Mouse (Mus musculus) adrenal gland, postnatal 14 days (tissue): Measurements from ENCODE around the gene Tmem222. TPM values are rescaled to one million over a fixed set of nuclear protein-coding genes. Genes with fewer than 3 reads are reported as not detected.
A peak's percentile ranks its signal among the peaks of the same experiment; 100 is the strongest.

Experiments used
- DNase-seq: peaks from one replicate; pipeline ENCODE4 v3.0.0; 2021; ENCODE audit warnings: mixed read lengths
- total RNA-seq: library from RNA; stranded (reverse); gene quantifications from 2 replicates; pipeline ENCODE4 v1.2.3, GENCODE M21; 2021

Tmem222 gene
- total RNA-seq, 1 experiment from 2014 or later, result 48.7 TPM

DNA sequence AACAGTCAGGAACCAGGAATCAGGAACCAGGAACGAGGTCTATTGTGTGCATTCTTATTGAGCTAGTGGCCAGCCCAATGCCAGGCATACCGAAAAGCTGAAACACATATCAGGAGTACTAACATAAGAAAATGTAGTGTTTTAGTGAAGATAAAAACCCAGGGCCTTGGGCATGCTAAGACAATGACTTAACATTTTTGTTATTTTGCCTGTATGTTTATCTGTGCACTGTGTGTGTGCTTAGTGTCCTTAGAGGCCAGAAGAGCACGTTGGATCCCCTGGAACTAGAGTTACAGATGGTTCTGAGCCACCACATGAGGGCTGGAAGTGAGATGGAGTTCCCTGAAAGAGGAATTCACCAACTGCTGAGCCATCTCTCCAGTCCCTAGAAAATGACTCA is 7.7 kb upstream of the Tmem222 start:
- no peak for DNase-seq

DNA sequence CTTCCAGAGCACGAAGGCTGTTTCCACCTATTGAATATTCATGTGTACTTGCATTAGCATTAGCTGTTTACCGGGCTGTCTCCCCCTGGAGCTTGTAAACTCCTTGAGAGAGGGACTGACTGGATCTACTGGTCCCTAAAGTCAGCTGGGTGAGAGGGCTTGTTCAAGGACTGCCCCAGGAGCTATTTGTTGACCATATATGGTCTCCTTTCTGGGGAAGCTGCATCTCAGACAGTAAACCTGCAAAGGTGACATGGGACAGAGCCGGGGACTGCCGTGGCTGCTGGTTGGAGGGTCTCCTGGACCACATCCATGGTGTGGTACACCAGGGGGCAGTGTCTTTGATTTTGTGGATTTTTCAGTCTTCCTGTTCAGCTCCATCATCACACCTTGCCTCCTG is 5.1 kb upstream of the Tmem222 start:
- no peak for DNase-seq

DNA sequence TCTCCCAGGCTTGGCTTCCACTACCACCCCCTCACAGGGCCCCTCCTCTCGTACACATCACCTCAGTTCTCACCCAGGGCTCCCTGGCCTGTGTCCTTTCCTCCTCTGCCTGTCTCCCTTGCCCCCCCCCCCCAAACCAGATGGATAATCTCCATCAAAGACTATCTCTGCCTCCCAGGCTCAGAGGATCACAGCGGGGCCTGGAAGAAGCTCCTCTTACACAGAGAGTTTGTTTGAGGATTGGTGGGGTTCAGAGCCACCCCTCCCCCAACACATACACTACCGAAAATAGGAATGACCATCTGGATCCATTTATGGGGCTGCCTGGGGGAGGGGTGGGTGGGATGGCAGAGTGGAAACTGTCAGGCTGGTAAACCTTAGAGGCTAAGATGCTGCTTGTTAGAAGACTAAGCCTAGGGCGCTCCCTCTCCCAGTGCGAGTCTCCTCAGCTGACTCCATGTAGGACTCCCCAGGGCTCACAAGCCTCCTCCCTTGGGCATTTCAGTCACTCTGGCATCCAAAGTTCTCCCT is 4.4 kb upstream of the Tmem222 start:
- DNase-seq, result peak; percentile 48

DNA sequence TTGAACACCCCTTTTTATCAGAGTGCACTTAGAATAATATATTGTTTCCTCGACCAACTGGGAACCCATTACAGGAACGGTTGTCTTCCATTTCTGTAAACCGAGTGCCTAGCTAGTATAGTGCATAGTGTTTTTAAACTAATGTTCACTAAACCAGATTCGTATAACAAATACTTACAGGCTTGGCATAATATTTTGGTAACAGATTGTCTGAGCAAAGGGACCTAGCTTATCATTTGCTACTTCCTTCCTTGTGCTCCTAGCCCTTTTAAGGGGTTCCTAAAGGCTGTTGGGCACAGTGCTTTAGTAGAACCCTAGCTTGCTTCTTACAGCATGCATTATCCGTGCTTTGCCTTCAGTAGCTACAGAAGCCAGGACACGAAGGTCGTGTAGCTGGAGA is 3.9 kb upstream of the Tmem222 start:
- no peak for DNase-seq

DNA sequence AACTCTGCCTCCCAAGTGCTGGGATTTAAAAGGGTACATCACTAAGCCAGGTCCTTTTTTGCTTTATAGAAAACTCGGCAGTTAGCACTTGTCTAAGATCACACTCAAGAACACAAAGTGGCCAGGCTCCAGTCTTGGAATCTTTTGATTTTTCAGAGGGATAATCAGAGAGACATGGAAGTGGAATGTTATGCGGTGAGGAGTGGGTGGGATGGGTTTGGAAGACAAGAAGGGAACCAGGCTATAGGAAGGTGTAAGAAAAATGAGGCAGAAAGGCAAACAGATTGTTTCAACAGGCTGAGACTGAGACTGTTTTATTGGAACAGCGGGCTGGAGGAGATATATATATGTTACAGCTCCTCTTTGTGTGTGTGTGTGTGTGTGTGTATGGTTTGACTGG is 890 bp upstream of the Tmem222 start:
- peak; percentile 2 for DNase-seq

DNA sequence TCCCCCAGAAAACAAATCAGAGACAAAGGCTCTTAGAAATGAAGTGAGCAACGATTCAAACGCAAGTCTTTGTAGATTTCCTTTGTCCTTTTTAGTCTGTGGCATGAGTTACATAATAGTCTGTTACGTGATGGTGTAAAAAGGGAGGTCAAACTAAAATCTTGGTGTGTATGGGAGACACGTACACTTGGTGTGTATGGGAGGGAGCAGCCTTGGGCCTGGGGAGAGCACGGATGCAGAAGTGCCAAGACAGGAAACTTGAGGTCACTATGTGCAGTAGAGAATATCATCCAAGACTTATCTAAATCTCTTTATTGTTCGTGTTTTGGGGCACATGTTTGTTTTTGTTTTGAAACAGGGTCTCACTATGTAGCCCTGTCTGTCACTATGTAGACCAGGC is 475 bp upstream of the Tmem222 start:
- peak; percentile 13 for DNase-seq

DNA sequence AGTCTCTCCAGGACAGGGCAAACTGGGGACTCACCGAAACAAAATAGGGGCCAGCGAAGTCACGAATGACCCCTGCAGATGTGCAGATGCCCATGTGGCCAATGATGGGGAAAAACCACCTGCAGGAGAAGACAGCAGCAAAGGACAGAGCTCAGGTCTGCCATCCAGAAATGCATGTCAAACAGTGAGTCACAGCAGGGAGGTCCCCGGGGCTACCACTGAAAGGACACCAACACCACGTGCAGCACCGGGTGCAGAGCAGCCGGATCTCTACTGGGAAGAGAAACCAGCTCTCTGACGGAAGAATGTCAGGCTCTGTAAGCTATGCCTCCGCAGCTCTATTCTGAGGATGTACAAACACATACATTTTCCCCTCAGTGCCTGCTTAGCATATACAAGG is 6.7 kb downstream of the Tmem222 start:
- DNase-seq, result peak; percentile 62

DNA sequence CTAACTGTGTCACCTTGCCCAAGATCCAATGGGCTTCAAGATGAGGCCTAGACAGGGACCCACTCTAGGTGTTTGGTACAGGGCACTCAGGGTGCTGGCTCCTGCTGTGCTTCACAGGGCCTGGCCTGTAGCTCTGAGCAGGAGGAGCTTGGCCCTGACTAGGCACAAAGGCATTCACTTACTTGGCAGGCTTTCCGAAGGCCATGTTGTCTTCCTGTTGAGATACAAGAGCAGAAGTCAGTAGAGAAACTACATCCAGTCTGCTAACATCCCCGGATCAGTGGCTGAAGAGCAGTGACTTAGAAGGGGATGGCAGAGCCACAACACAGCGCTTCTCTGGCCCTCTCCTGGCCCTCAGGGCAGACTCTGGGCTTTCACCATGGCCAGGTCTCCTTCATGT is 8.0 kb downstream of the Tmem222 start:
- peak; percentile 83 for DNase-seq

DNA sequence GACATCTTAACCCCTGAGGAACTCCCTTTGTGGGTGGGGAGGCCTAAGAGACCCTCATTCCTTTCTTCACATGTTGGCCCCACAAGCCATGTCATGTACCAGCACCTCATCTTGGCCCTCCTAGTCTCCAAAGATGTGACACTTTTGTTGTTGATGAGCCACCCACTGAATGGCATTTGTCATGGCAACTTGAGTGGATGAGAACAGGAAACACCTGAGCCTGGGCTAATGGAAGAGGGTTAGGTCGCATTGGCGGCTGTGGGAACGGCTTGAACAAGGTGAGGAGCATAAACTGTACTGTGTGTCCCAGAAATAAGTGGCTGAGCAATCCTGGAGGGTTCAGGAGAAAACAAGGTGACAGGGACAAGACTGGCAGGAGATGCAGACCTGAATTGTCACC is 8.7 kb downstream of the Tmem222 start:
- no peak for DNase-seq

DNA sequence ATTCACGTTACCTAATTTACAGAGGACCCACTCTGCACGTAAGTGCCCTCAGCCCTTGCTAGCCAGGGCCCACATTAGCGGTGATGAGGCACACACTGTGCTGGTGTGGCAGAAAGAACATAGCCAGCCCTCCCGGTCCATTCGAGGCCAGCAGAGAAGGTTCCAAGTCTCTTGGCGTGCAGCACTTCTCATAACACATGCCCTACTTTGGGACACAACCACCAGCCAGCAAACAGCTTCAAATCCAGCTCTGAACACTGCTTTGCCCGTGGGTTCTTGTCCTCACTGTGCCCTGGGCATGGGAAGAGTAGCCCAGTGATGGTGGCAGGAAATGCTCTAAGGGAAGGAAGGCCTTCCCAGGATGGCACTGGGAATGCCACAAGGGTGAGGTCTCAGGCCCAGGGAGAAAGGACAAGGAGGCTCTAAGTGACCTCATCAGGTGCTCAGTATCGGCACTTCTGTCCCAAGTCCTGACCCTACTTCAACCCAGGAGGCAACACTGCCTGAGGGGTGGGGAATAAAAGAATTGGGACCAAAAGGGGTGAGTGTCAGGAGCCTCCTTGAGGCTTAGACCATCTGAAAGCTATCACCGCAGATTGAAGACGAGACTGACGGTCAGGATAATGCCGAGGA is 11.2 kb downstream of the Tmem222 start:
- DNase-seq, result no peak

DNA sequence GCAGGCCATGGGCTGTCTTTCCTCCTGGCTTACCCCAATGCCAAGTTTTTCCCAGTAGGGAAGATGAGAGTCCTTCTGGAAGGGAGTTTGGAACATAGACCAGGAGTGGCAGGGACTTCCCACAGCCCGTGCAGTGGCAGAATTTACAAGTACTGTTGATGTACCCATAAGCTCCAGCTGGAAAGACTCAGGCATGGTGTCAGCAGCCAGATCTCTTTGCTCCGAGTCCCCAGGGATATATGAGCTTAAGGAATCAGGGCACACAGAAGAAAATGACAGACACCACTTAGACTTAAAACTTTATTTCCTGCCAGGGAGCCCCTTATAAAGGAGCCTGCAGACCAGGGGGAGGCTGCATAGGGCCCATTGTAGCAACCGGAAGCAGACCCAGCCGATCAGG is 11.8 kb downstream of the Tmem222 start:
- DNase-seq, result no peak

DNA sequence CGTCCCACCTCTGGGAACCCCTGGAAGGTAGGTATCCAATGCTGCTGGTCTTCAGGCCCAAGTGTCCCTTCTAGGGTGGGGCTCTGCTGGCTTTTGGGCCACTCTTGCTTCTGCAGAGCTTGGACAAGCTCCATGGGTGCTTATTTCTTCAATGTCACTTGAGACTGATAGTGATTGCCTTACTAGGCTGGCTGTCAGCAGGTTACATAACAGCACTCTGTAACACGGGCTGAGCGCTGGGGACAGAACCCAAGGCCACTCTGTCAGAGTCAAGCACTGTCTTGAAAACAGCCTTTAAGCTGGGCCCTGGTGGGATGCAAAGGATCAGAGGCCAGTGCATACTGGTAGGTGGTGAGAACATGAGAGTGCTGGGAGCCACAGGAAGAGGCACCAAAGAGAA is 12.3 kb downstream of the Tmem222 start:
- peak; percentile 75 for DNase-seq

DNA sequence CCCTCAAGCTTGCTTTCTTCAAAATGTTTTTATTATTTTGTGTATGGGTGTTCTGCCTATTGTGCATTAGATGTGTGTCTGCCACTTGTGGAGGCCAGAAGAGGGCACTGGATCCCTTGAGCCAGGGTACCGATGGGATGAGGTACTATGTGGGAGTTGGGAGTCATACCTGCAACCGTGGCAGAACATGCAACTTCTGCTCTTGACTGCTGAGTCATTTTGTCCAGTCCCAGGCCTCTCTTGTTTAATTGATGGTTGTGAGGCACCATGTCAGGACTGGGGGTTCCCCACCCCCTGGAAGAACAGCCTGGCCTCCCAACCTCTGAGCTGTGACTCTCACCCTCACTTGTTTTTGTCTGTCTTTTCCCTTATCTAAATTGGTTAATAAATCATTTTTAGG is 13.0 kb downstream of the Tmem222 start:
- no peak for DNase-seq

DNA sequence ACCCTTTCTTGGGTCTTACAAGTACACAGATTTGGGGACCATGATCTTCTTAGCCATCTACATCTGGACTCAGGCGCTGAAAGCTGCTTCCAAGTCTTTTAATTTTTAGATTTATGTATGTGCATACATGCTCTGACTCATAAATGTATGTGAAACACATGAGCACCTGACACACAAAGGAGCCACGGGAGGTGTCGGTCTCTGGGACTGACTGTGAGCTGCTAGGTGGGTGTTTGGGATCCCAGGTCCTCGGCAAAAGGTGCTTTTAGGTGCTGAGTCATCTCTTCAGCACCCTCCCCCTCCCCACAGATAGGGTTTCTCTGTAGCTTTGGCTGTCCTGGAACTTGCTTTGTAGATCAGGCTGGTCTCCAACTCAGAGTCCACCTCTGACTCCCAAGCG is 13.8 kb downstream of the Tmem222 start:
- no peak for DNase-seq

DNA sequence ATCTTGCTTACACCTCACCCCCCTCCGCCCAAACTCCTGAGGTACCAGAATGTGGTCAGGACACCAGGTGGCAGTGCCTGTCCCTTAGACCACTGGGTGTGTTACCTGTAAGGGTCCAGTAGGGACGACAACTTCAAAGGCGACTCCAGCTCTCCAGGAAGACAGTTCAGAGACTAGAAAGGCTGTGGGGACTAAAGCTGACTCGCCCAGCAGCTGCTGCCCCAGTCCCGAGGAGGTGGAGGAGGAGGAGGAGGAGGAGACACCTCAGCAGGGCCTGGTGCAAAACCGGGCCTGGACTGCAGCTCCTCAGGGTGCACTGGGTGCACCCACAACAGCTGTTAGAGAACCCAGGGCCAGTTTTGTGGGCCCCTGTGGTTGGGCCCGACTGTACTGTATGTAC is 14.7 kb downstream of the Tmem222 start, which contains the start of gene Sytl1:
Sytl1 (minus strand) TSS at position 232 of the 400 bp plus-strand sequence.
- DNase-seq, result no peak

DNA sequence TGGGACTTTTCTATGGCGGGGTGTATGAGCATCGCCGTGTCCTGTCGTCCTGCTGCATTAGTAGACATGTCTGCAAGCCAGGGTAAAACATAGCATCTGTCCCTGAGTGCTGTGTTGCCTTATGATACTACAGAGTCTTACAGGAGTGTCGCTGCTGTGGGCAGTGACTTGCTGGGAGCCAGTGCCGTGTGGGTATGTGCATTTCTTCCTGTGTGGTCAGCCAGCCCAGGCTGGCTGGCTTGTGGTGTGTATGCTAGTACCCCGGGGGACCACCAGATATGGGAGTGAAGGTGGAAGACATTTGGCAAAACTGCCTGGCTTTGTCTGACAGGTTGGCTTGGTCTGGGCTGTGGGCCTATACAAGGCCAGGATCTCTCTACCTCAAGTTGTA is 15.2 kb downstream of the Tmem222 start:
- DNase-seq, result no peak

DNA sequence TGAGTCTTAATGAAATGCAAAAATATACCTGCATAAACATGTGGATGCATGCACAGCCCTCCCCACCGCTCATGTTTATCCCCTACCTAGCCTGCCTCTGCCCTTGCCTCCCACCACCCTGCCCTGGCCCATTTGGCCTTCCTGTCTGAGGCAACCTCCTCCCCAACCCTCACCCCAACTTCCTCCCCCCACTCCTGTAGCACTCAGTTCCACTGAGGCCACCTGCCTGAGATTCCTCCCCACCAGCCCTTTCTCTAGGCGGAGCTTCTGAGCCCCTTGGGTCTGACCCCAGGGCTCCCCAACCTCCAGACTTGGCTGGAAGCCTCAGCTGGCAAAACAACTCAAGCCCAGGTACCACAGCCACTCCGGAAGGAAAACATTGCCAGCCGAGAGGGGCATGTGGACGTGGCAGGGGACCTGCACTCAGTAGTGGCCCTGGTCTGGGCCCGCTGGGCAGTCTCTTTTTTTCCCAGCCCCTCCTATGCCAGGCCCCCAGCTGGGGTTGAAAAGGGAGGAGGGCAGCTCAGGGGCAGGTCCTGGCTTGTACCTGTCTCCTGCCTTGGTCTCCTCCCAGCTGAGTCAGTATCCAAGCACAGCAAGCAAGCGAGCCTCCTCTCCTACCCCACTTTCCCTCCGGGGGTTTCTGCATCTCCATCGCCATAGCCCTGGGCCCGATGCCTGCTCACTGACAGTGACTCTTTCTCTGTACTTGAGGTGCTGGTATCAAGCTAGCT is 15.8 kb downstream of the Tmem222 start:
- no peak for DNase-seq

DNA sequence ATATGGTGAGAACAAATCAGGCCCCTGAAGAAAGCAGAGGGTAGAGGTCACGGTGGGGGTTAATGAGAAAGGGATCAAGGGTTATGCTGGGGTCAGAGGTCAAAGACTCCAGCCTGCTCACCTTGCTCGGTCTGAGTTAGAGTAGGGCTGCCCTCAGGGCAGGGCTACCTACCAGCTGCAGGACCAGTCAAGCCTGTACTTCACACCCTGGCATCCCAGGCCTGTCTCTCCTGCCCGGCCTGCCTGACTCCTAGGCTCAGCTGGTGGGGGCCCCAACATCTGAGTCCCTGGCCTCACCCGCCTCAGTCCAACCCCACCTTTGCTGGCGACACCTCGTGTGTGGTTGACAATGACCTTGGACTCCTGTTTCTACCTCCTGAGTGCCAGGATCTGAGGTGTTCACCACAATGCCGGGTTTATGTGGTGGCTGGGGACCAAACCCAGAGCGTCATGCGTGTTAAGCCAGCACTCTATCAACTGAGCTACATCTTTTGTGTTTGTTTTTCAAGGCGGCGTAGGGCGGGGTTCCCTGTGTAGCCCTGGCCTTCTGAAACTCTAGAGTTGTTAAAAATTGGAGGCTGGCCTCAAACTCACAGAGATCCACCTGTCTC is 19.7 kb downstream of the Tmem222 start:
- no peak for DNase-seq

DNA sequence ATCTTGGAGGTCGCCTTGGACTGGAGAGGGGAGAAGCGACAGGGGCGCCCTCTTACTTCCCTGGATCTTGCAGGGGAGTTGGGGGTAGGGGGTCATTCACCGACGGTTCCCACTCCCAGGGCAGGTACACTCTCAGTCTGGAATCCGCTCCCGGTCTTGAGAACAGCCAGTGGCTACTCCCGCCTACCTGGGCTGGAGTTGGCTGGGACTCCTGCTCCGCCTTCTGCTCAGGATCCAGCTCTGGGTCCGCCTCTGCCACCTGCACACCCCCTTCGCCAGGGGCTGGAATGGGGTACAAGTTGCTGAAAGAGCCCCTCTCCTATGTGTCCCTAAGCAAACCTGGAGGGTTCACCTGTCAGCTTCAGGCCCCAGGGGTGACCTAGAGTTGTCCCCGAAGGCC is 20.4 kb downstream of the Tmem222 start:
- DNase-seq, result no peak

DNA sequence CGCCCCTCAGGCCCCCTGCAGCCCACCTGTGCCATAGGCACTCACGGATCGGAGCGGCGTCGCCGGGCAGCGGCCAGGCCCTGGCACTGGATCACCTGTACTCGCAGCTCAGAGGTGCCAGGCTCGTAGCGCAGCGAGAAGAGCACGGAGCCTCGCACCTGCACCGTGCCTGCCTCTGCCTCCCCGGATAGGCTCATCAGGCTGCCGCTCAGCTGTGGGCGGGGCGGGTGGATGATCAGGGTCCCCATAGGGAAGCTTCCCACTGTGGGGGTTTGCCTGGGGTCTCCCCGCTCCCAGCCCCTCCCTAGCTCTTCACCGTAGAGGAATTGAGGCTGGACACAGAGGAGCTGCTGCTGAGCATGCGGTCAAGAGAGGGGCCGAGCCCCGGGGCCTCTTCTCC is 20.8 kb downstream of the Tmem222 start:
- DNase-seq, result no peak

DNA sequence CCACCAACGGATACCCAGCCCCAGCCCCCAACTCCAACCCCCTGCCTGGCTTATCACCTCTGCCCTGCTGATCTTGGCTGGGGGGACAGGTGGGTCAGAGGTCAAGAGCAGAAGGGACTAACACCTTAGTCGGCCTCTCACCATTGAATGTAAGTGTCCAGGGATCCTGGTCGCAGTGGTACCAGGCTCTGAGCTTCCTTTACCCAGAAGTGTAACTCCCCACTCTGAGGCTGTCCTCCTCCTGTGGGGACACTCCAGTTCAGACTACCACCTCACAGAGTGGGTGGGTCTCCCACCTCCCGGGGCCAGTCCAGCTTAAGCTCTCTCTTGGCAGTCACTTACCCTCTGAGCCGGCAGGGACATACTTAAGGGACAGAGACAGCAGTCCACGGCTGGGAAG is 22.2 kb downstream of the Tmem222 start:
- no peak for DNase-seq

DNA sequence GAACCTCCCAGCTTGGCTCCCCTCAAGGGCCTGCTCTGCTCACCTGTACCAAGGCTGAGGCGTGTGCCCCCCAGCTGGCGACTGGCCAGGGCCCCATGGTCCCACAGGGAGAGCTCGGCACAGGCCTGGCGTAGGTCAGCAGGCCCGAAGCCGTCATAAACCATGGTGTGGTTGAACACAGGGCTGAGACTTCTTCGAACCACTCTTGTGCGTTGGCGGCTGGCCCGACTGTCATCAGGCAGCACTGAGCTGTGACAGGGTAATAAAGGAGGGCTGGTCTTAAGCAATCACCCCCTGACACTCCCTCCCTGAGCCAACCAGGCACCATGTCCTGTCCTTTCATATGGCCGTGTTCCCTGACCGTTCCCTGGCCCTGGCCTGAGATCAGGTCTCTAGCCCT is 24.2 kb downstream of the Tmem222 start:
- peak; percentile 59 for DNase-seq

DNA sequence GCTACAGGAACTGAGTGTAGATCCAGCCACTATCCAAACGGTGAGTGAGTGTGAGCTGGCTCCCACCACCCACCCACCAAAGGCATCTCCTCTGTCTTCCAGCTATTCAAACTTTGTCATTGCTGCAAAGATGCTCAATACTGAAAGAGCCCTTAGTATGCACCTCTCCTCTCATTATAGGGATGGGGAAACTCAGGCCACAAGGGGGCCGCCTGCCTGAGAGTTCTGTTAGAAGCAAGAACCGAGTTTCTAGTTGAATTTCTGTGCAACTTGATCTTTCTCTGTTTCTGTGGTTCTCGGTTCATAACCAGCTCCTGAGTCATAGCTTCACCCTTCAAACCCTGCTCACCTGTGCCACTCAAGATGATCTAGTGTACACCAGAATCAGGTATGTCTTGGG is 25.5 kb downstream of the Tmem222 start:
- no peak for DNase-seq

DNA sequence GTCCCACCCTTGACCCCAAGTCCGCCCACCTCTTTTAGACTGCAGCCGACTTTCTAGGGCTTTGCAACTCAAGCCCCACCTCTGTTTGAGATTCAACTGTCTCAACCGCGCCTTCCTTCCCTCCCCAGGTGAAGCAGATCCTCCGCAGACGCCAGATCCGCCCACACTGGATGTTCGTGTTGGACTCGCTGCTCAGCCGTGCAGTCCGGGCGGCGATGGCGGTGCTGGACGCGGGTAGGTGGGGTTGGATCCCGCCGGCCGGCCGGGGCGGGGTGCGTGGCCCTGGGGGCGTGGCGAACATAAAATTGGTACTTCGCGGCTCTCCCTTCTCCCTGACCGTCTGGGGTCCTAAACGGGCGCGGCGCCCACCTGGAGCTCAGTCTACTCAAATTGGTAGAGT is 26.4 kb downstream of the Tmem222 start:
- peak; percentile 49 for DNase-seq
